Mouse (Mus musculus): ENCODE data around the gene Utp3.

GRCm38 (mm10) chr5:88595537-88596455, 41.5 kb downstream of the Utp3 start:
- TF ChIP-seq CTCF (IDR thresholded peaks at IDR 0.05; ENCODE audit: control insufficient read depth, insufficient read depth, insufficient replicate concordance, low read depth, low read length) (no peak), POLR2A (IDR thresholded peaks at IDR 0.05; ENCODE audit: control insufficient read depth, low read depth, low read length) (no peak)
